Mouse (Mus musculus): ENCODE measurements around the gene Ift46.

The Ift46 gene

DNA sequence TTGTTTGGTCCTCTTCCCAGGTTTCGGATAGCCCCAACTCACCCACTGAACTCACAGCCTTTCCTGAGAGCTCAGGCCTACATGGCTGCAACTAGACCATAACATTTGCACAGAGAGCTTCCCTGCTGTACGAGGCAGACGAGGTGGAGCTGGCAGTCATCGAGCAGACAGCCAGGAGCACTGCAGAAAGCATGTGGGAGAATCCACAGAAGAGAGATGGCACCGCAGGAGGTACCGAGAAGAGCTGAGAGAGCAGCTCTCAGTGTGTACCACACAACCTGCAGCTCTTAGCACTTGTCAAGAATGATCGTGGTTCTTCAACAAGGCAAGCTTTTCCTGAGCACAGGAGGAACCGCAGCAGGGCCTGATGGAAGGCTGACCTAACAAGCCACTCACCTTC, 46.5 kb downstream of the Ift46 start:
- DNase-seq = no peak

DNA sequence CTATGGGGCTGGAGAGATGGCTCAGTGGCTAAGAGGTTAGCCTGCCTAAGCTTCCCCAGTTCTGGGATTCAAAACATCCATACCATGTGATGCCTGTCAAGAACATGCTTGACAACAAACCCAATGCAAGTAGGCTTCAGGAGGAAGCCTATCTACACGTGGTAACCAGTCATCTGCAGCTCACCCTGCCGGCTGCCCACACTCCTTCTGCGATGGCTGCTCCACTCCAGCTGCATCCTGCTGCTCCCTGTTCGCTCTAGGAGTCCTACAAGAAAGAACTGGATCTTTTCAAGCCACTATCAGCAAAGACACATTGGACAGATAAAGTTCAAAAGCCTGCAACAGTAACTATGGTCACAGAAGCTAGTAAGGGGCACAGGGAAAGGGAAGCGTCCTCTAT, 49.8 kb downstream of the Ift46 start:
- DNase-seq = no peak

GRCm38 (mm10) chr9:44819920-44820827, 52.5 kb downstream of the Ift46 start:
- DNase-seq = no peak

DNA sequence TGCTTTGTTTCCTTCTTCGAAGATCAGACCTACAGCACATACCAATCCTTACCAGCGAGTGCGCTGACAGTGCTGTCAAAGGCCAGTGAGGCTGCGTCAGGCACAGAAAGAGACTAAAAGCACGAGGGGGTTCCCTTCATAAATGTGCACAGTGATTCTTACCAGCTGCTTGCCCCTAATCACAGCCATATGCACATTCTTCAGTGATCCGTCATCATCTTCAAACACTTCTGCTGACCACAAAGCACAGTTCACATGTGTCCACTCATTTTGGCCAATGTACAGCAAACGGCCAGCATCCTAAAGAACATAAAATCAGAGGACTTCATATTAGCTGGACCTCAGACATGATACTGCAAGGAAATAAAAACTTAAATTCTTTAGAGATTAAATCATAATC, 59.0 kb downstream of the Ift46 start:
- DNase-seq = no peak

- DNase-seq = no peak
Observed at GRCm38 (mm10) chr9:44828944-44829343, 61.2 kb downstream of the Ift46 start.

DNA sequence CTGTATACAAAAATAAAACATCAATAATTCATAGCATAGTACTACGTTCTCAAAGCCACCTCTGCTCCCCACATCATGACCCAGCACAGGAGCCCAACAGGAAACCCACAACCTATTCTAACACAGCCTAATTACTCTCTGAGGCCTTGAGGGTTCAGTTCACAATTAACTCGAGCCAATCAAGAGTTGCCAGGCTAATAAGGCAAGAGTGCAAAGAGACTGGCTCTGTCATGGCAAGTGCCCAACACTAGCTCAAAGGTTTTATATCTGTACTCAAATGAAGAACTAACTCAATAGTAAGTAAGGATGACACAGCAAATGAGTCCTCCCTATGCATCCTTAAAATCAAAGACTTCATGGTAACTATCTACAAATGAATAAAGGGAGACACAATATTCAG, 62.8 kb downstream of the Ift46 start:
- no peak for DNase-seq

GRCm38 (mm10) chr9:44832356-44832755, 64.6 kb downstream of the Ift46 start:
- DNase-seq = no peak

DNA sequence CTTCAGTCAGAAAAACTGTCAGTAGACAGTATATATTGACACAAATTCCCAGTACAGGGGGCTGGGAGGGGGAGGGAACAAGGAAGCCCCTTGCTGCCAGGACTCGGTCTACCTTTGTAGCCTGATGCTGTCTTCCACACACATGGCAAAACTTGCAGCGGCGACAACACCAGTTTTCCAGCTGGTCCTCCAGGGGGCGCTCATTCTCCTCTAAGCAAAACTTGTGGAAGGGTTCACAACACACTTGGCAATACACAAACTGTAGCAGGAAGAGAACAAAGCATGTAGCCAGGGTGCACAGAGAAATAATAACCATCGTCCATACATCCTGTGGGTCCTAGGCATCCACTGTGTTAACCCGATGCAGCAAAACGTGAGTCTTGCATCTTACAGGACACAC, 68.7 kb downstream of the Ift46 start:
- DNase-seq = peak; percentile 78

DNA sequence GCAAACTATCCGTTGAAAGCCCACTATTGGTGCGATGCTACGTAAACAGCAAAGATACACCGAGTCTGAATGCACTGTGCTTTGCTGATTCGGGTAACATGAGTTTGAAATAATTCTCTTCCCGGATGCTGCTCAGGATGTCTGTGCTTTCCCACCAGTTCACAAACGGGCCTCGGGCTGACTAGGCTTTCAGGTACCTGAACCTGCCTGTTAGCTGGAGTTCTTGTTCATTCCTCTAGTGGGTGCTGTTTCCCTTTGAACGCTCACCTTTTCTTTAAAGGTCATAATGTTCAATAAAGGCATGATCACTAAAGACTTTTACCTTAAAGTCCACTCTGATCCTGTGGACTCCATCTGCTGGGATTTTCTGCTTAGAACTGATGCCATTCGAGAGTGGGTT, 73.5 kb downstream of the Ift46 start:
- DNase-seq = no peak
